Mouse (Mus musculus): ENCODE measurements around the gene Nphs1. TPM values are rescaled to one million over a fixed set of nuclear protein-coding genes. Genes with fewer than 3 reads are reported as not detected.
A peak's percentile ranks its signal among the peaks of the same experiment; 100 is the strongest.

The Nphs1 gene
- 0.10 TPM in 1 of 2 replicates, not detected in the other for polyA plus RNA-seq (2015; fragmentation: Nextera tagmentation; extraction: Ambion mirVana)

- ATAC-seq, result no peak
- Histone ChIP-seq H3K4me2 (replicated peaks; ENCODE audit: low read depth) (peak within 1 kb of the TSS; percentile 35), H3K27me3 (replicated peaks; ENCODE audit: control insufficient read depth, insufficient read depth, low read length) (peaks cover 82% of the 10 kb centered on the region), H3K36me3 (ENCODE audit: control insufficient read depth, insufficient read depth) (no peaks in the 10 kb centered on the region), H3K9me3 (ENCODE audit: control insufficient read depth) (no peaks in the 10 kb centered on the region), H3K4me3 (ENCODE audit: low read depth, low read length) (no peak within 1 kb of the TSS; the same call in 1 of the 2 replicates), H3K27ac (ENCODE audit: low read depth, low read length) (no peak within 1 kb of the TSS), H3K9ac (ENCODE audit: low read depth, low read length) (no peak within 1 kb of the TSS), H3K4me1 (replicated peaks; ENCODE audit: control insufficient read depth, insufficient read depth, low read length) (no peaks in the 10 kb centered on the region)
- no peak for TF ChIP-seq CTCF (IDR thresholded peaks at IDR 0.05; ENCODE audit: low read depth)
- 2% methylated on average over 16 of the region's 16 CpGs for WGBS
Measured at GRCm38 (mm10) chr7:30457629-30458330, at the start of gene Nphs1, which contains the start of gene Kirrel2. Gene Nphs1 (plus strand): TSS chr7:30458315. Gene Kirrel2 (minus strand): TSS chr7:30457690.

GRCm38 (mm10) chr7:30408639-30409038 lies 49.5 kb upstream of the Nphs1 start:
- H3K27ac ChIP-seq (ENCODE audit: low read depth, low read length), result no peak overlapping the region
- H3K4me1 ChIP-seq (replicated peaks; ENCODE audit: control insufficient read depth, insufficient read depth, low read length), result no peaks in the 10 kb centered on the region
- no peak overlapping the region for H3K9ac ChIP-seq (ENCODE audit: low read depth, low read length)
- no peak overlapping the region for H3K4me2 ChIP-seq (replicated peaks; ENCODE audit: low read depth)
- no peak for ATAC-seq
- no peaks in the 10 kb centered on the region for H3K36me3 ChIP-seq (ENCODE audit: control insufficient read depth, insufficient read depth)
- H3K4me3 ChIP-seq (ENCODE audit: low read depth, low read length), result no peak overlapping the region
- no peaks in the 10 kb centered on the region for H3K27me3 ChIP-seq (replicated peaks; ENCODE audit: control insufficient read depth, insufficient read depth, low read length)
- no peaks in the 10 kb centered on the region for H3K9me3 ChIP-seq (ENCODE audit: control insufficient read depth)
- WGBS, result 86% methylated on average over 3 of the region's 3 CpGs
- TF ChIP-seq CTCF (IDR thresholded peaks at IDR 0.05; ENCODE audit: low read depth), result no peak

GRCm38 (mm10) chr7:30409789-30410188 lies 48.3 kb upstream of the Nphs1 start:
- Histone ChIP-seq H3K4me3 (ENCODE audit: low read depth, low read length) (no peak overlapping the region), H3K9ac (ENCODE audit: low read depth, low read length) (no peak overlapping the region), H3K4me2 (replicated peaks; ENCODE audit: low read depth) (no peak overlapping the region), H3K9me3 (ENCODE audit: control insufficient read depth) (no peaks in the 10 kb centered on the region), H3K36me3 (ENCODE audit: control insufficient read depth, insufficient read depth) (no peaks in the 10 kb centered on the region), H3K27me3 (replicated peaks; ENCODE audit: control insufficient read depth, insufficient read depth, low read length) (no peaks in the 10 kb centered on the region), H3K4me1 (replicated peaks; ENCODE audit: control insufficient read depth, insufficient read depth, low read length) (no peaks in the 10 kb centered on the region), H3K27ac (ENCODE audit: low read depth, low read length) (no peak overlapping the region)
- no peak for TF ChIP-seq CTCF (IDR thresholded peaks at IDR 0.05; ENCODE audit: low read depth)
- ATAC-seq, result no peak
- 37% methylated on average over 2 of the region's 2 CpGs for WGBS

- no peaks in the 10 kb centered on the region for H3K4me1 ChIP-seq (replicated peaks; ENCODE audit: control insufficient read depth, insufficient read depth, low read length)
- no peak for ATAC-seq
- H3K9me3 ChIP-seq (ENCODE audit: control insufficient read depth), result no peaks in the 10 kb centered on the region
- no peak overlapping the region for H3K27ac ChIP-seq (ENCODE audit: low read depth, low read length)
- H3K4me3 ChIP-seq (ENCODE audit: low read depth, low read length), result no peak overlapping the region
- no peaks in the 10 kb centered on the region for H3K36me3 ChIP-seq (ENCODE audit: control insufficient read depth, insufficient read depth)
- no peaks in the 10 kb centered on the region for H3K27me3 ChIP-seq (replicated peaks; ENCODE audit: control insufficient read depth, insufficient read depth, low read length)
- TF ChIP-seq CTCF (IDR thresholded peaks at IDR 0.05; ENCODE audit: low read depth), result no peak
- 83% methylated on average over 3 of the region's 3 CpGs for WGBS
- no peak overlapping the region for H3K4me2 ChIP-seq (replicated peaks; ENCODE audit: low read depth)
- no peak overlapping the region for H3K9ac ChIP-seq (ENCODE audit: low read depth, low read length)
Measured at GRCm38 (mm10) chr7:30411023-30411422, 47.1 kb upstream of the Nphs1 start.

- 58% methylated on average over 4 of the region's 4 CpGs for WGBS
- no peaks in the 10 kb centered on the region for H3K36me3 ChIP-seq (ENCODE audit: control insufficient read depth, insufficient read depth)
- H3K27ac ChIP-seq (ENCODE audit: low read depth, low read length), result no peak overlapping the region
- ATAC-seq, result no peak
- no peak for TF ChIP-seq CTCF (IDR thresholded peaks at IDR 0.05; ENCODE audit: low read depth)
- H3K4me3 ChIP-seq (ENCODE audit: low read depth, low read length), result no peak overlapping the region
- no peaks in the 10 kb centered on the region for H3K4me1 ChIP-seq (replicated peaks; ENCODE audit: control insufficient read depth, insufficient read depth, low read length)
- H3K9ac ChIP-seq (ENCODE audit: low read depth, low read length), result no peak overlapping the region
- H3K4me2 ChIP-seq (replicated peaks; ENCODE audit: low read depth), result no peak overlapping the region
- no peaks in the 10 kb centered on the region for H3K27me3 ChIP-seq (replicated peaks; ENCODE audit: control insufficient read depth, insufficient read depth, low read length)
- no peaks in the 10 kb centered on the region for H3K9me3 ChIP-seq (ENCODE audit: control insufficient read depth)
Measured at GRCm38 (mm10) chr7:30412735-30413147, 45.4 kb upstream of the Nphs1 start.

- Histone ChIP-seq H3K9me3 (ENCODE audit: control insufficient read depth) (no peaks in the 10 kb centered on the region), H3K4me1 (replicated peaks; ENCODE audit: control insufficient read depth, insufficient read depth, low read length) (no peaks in the 10 kb centered on the region), H3K4me3 (ENCODE audit: low read depth, low read length) (no peak within 1 kb of the TSS), H3K27me3 (replicated peaks; ENCODE audit: control insufficient read depth, insufficient read depth, low read length) (no peaks in the 10 kb centered on the region), H3K9ac (ENCODE audit: low read depth, low read length) (no peak within 1 kb of the TSS), H3K27ac (ENCODE audit: low read depth, low read length) (no peak within 1 kb of the TSS), H3K4me2 (replicated peaks; ENCODE audit: low read depth) (no peak within 1 kb of the TSS), H3K36me3 (ENCODE audit: control insufficient read depth, insufficient read depth) (no peaks in the 10 kb centered on the region)
- TF ChIP-seq CTCF (IDR thresholded peaks at IDR 0.05; ENCODE audit: low read depth), result no peak
- WGBS, result 58% methylated on average over 5 of the region's 5 CpGs
- no peak for ATAC-seq
Measured at GRCm38 (mm10) chr7:30413596-30413995, 44.5 kb upstream of the Nphs1 start, which contains the start of gene Tyrobp. Gene Tyrobp (plus strand): TSS chr7:30413760.

Data from intestine, postnatal 0 days (tissue).